Mouse (Mus musculus) ES-Bruce4 (cell line): Measurements from ENCODE around the gene 0610037L13Rik. TPM values are rescaled to one million over a fixed set of nuclear protein-coding genes. Genes with fewer than 3 reads are reported as not detected.

Source experiments
- H3K27ac ChIP-seq: 2 replicates; pipeline ENCODE4 v1.5.1; 2012; ENCODE audit warnings: low read length, inconsistent platforms; ENCODE audit not compliant: insufficient read depth
- H3K27me3 ChIP-seq: 2 replicates; pipeline ENCODE4 v1.6.1; 2012; ENCODE audit warnings: mild to moderate bottlenecking, low read length, inconsistent platforms; ENCODE audit not compliant: control insufficient read depth, poor library complexity, insufficient read depth, severe bottlenecking
- H3K36me3 ChIP-seq: 2 replicates; pipeline ENCODE4 v1.6.1; 2012; ENCODE audit warnings: inconsistent platforms, mild to moderate bottlenecking, low read length, moderate library complexity; ENCODE audit not compliant: control insufficient read depth, poor library complexity, insufficient read depth, severe bottlenecking
- H3K4me1 ChIP-seq: one replicate; pipeline ENCODE4 v1.8.1; 2011; ENCODE audit warnings: low read length; ENCODE audit not compliant: control insufficient read depth, insufficient read depth
- H3K4me3 ChIP-seq: 2 replicates; pipeline ENCODE4 v1.5.1; 2011; ENCODE audit warnings: low read depth, mild to moderate bottlenecking, low read length
- H3K9ac ChIP-seq: 2 replicates; pipeline ENCODE4 v1.6.1; 2012; ENCODE audit warnings: low read depth, mild to moderate bottlenecking, inconsistent platforms; ENCODE audit not compliant: poor library complexity, severe bottlenecking
- H3K9me3 ChIP-seq: replicated peaks from 2 replicates; pipeline ENCODE4 v1.6.1; 2012; ENCODE audit warnings: mild to moderate bottlenecking, low read length, inconsistent platforms; ENCODE audit not compliant: control insufficient read depth, poor library complexity, insufficient read depth, severe bottlenecking
- CTCF ChIP-seq: IDR thresholded peaks from one replicate; pipeline ENCODE4 v1.8.1; 2011; ENCODE audit warnings: low read depth, low read length
- EP300 ChIP-seq: IDR thresholded peaks from 2 replicates; pipeline ENCODE4 v1.6.1; 2011; ENCODE audit warnings: low read depth, low read length; ENCODE audit not compliant: insufficient read depth
- POLR2A ChIP-seq: IDR thresholded peaks from one replicate; pipeline ENCODE4 v1.8.1; 2011; ENCODE audit warnings: low read length; ENCODE audit not compliant: insufficient read depth
- polyA plus RNA-seq: library from polyadenylated mRNA; stranded (reverse); fragments of >200 nt; gene quantifications from 2 replicates; pipeline ENCODE4 v1.2.4, GENCODE M21; 2011; ENCODE audit warnings: low read depth; ENCODE audit not compliant: missing spikeins, insufficient read depth, insufficient read length

0610037L13Rik gene
- polyA plus RNA-seq: 71.3 and 71.8 TPM in 2 replicates

DNA sequence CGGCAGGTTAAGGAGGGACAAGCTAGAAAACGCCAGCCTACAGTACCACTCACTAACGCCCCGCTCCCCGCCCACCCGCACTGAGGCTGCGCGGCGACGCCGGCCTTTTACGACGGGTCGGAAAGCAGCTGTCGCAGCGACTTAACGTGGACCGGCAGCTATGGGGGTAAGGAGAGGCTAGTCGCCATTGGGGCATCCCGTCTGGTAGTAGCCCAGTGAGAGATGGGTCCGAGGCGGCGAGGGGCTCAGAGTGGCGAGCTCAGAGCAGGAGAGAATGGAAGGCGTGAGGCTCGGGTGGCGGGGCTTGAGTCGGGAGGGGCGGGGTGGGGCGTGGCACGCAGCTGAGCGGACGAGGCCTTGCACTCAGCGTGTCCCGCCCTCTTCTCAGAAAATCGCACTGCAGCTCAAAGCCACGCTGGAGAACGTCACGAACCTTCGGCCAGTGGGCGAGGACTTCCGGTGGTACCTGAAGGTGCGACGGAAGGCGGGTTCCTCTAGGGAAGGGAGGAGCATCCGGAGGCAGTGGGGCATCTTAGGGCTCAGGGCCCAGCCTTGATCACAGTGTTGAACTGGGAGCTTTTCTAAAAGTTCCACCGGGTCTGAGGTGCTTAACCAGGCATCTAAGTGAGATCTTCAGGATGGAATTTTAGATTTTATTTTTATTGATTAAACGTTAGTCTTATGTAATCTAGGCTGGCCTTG is at the start of gene 0610037L13Rik:
Gene 0610037L13Rik, plus strand, starts transcription at position 83 of the 702 bp plus-strand sequence.
- Histone ChIP-seq H3K27me3 (no peaks in the 10 kb centered on the region), H3K4me3 (peak within 1 kb of the TSS; percentile 88), H3K27ac (peak within 1 kb of the TSS; percentile 62), H3K9me3 (no peaks in the 10 kb centered on the region), H3K4me1 (peaks cover 2% of the 10 kb centered on the region), H3K36me3 (peaks cover 20% of the 10 kb centered on the region), H3K9ac (peak within 1 kb of the TSS; percentile 72)
- TF ChIP-seq CTCF: no peak
- 0 out of 2 replicates have a peak, but pooled peaks have one; percentile 61 for TF ChIP-seq EP300
- TF ChIP-seq POLR2A: peak; percentile 75

- TF ChIP-seq EP300: no peak
- H3K27ac ChIP-seq: no peak overlapping the region
- no peaks in the 10 kb centered on the region for H3K27me3 ChIP-seq
- H3K4me1 ChIP-seq: no peaks in the 10 kb centered on the region
- H3K36me3 ChIP-seq: no peaks in the 10 kb centered on the region
- no peaks in the 10 kb centered on the region for H3K9me3 ChIP-seq
- no peak overlapping the region for H3K4me3 ChIP-seq
- H3K9ac ChIP-seq: no peak overlapping the region
Measured at GRCm38 (mm10) chr4:107843687-107844086, 45.9 kb upstream of the 0610037L13Rik start.

- Histone ChIP-seq H3K9me3 (no peaks in the 10 kb centered on the region), H3K27me3 (no peaks in the 10 kb centered on the region), H3K27ac (no peak overlapping the region), H3K36me3 (no peaks in the 10 kb centered on the region), H3K4me3 (no peak overlapping the region), H3K9ac (no peak overlapping the region), H3K4me1 (no peaks in the 10 kb centered on the region)
- no peak for TF ChIP-seq EP300
- TF ChIP-seq CTCF: peak; percentile 81
Measured at GRCm38 (mm10) chr4:107844971-107845370, 44.6 kb upstream of the 0610037L13Rik start.

DNA sequence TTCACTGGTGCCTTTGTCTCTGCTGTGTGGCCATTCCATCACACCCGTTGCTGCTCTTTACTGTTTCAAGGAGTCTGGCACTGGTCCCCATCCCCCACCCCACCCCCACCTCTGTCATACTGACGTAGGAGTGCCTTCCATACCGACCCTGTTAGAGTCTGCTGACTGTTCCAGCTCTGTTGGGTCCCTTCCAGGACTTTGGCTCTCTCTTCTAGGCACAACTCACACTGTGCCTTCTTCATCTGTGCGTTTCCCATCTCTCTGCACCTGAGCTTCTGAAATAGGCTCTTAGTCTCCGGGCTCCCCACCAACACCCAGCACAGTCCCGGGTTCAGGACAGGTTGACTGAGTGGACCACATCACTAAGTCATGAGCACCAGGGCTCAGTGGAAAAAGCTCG is 42.8 kb upstream of the 0610037L13Rik start:
- no peaks in the 10 kb centered on the region for H3K9me3 ChIP-seq
- no peak overlapping the region for H3K9ac ChIP-seq
- H3K36me3 ChIP-seq: no peaks in the 10 kb centered on the region
- TF ChIP-seq CTCF (no peak), POLR2A (no peak), EP300 (no peak)
- no peaks in the 10 kb centered on the region for H3K4me1 ChIP-seq
- H3K27ac ChIP-seq: no peak overlapping the region
- H3K27me3 ChIP-seq: no peaks in the 10 kb centered on the region
- H3K4me3 ChIP-seq: no peak overlapping the region

DNA sequence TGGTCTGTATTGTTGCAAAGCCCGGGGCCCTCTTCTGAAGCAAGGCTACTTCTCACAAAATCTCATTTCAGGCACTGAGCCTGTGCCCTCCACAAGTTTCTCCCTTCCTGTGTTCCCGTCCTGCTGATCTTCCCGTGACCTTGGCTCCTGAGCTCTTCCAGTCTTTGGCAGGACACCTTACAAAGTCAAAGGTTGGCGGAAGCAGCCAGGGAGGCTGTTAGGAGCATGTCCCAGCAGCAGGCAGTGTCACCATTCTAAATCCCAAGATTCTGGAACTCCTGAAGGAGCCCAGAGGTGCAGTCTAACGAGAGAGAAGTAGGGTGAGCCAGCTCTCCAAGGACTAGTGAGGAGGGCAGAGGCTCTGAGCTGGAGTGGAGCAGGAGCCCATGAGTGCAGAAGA is 41.1 kb upstream of the 0610037L13Rik start:
- Histone ChIP-seq H3K4me3 (no peak overlapping the region), H3K27me3 (no peaks in the 10 kb centered on the region), H3K27ac (no peak overlapping the region), H3K4me1 (no peaks in the 10 kb centered on the region), H3K9ac (no peak overlapping the region), H3K36me3 (no peaks in the 10 kb centered on the region), H3K9me3 (no peaks in the 10 kb centered on the region)
- no peak for TF ChIP-seq CTCF
- no peak for TF ChIP-seq EP300
- TF ChIP-seq POLR2A: no peak

DNA sequence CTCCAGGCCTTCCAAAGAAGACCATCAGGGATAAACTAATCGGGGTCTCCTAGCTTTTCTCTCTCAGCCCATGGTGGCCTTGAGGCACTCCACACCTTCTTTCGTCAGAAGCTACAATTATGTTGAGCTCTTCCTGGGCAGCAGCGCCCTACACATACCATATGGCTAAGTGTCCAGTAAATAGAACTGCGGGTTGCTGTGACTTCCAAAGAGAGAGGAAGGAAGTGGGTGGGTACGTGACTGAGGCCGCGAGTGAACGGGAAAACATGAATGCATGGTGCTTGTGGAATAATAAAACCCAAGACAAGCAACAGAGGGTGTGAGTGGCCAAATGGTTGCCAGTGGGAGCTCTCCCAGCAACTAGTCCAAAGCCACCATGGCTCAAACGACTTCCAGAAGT is 40.0 kb upstream of the 0610037L13Rik start:
- H3K9me3 ChIP-seq: no peaks in the 10 kb centered on the region
- H3K27me3 ChIP-seq: no peaks in the 10 kb centered on the region
- no peak overlapping the region for H3K4me3 ChIP-seq
- H3K9ac ChIP-seq: no peak overlapping the region
- no peak for TF ChIP-seq CTCF
- TF ChIP-seq EP300: no peak
- no peak for TF ChIP-seq POLR2A
- no peaks in the 10 kb centered on the region for H3K36me3 ChIP-seq
- no peaks in the 10 kb centered on the region for H3K4me1 ChIP-seq
- H3K27ac ChIP-seq: no peak overlapping the region
